Mouse (Mus musculus) cerebellum, postnatal 4 days (tissue): ENCODE measurements at regions not wholly inside any gene's neighbourhood (a gene's known extent, or its start where the extent isn't known, plus 50 kb on each side); places are given as distances from the start of the nearest gene placed in this dataset.

Source experiments
- DNase-seq, 2 experiments: peaks; one replicate each; pipeline ENCODE4 v3.0.0; 2022; ENCODE audit warnings: low spot score in 2 of 2, mixed read lengths in 1 of 2

DNA sequence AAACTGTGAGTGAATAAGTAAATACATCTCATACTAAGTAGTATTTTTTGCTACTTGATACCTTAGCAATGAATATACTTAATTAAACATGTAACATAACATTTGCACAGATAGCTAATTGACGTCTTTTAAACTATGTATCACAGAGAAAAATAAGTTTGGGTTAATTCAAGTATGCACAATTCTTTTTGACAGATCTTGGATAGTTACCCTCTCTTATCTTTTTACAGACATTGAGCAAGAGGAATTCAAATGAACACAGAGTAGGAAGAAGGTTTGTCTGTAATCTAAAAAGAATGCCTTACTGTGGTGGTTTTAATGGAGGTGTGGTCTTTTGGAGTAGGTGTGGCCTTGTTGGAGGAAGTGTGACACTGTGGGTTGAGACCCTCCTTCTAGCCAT lies 1781.7 kb downstream of the Pcdh7 start:
- DNase-seq: no peak

- DNase-seq: no peak
Measured at GRCm38 (mm10) chr5:59545649-59546048, 1827.9 kb downstream of the Pcdh7 start.

GRCm38 (mm10) chr5:59591149-59591548 lies 1873.4 kb downstream of the Pcdh7 start:
- peak in 1 of 2 experiments; percentile 16 for DNase-seq
